Mouse (Mus musculus): ENCODE data around the gene Slc9a6.

Slc9a6 gene

GRCm38 (mm10) chrX:56609623-56610317 lies at the start of gene Slc9a6:
Slc9a6 (plus strand) TSS chrX:56609757.
- peak; percentile 91 for DNase-seq (ENCODE audit: low read depth, low spot score)

GRCm38 (mm10) chrX:56572465-56572864 lies 37.1 kb upstream of the Slc9a6 start:
- peak; percentile 43 for DNase-seq (ENCODE audit: low read depth, low spot score)

- no peak for DNase-seq (ENCODE audit: low read depth, low spot score)
Observed at GRCm38 (mm10) chrX:56578200-56578599, 31.4 kb upstream of the Slc9a6 start.

- DNase-seq (ENCODE audit: low read depth, low spot score) = no peak
Observed at GRCm38 (mm10) chrX:56597219-56597886, 12.2 kb upstream of the Slc9a6 start.

- DNase-seq (ENCODE audit: low read depth, low spot score) = peak; percentile 97
Observed at GRCm38 (mm10) chrX:56597887-56598640, 11.5 kb upstream of the Slc9a6 start, which contains the start of gene Mmgt1. Mmgt1 (minus strand) TSS chrX:56598069.

- no peak for DNase-seq (ENCODE audit: low read depth, low spot score)
Observed at GRCm38 (mm10) chrX:56606536-56606935, 3.0 kb upstream of the Slc9a6 start.

- no peak for DNase-seq (ENCODE audit: low read depth, low spot score)
Observed at GRCm38 (mm10) chrX:56607032-56607710, 2.4 kb upstream of the Slc9a6 start.

- no peak for DNase-seq (ENCODE audit: low read depth, low spot score)
Observed at GRCm38 (mm10) chrX:56609285-56609622, 303 bp upstream of the Slc9a6 start.

- no peak for DNase-seq (ENCODE audit: low read depth, low spot score)
Observed at GRCm38 (mm10) chrX:56610318-56610694, 749 bp downstream of the Slc9a6 start.

GRCm38 (mm10) chrX:56615236-56615635 lies 5.7 kb downstream of the Slc9a6 start:
- DNase-seq (ENCODE audit: low read depth, low spot score) = no peak

- DNase-seq (ENCODE audit: low read depth, low spot score) = no peak
Observed at GRCm38 (mm10) chrX:56636185-56636584, 26.6 kb downstream of the Slc9a6 start.

GRCm38 (mm10) chrX:56640066-56640465 lies 30.5 kb downstream of the Slc9a6 start:
- DNase-seq (ENCODE audit: low read depth, low spot score) = peak; percentile 64

GRCm38 (mm10) chrX:56649549-56650354 lies 40.2 kb downstream of the Slc9a6 start:
- DNase-seq (ENCODE audit: low read depth, low spot score) = peak; percentile 15

GRCm38 (mm10) chrX:56650355-56650652 lies 40.7 kb downstream of the Slc9a6 start:
- no peak for DNase-seq (ENCODE audit: low read depth, low spot score)

GRCm38 (mm10) chrX:56650885-56651284 lies 41.3 kb downstream of the Slc9a6 start:
- DNase-seq (ENCODE audit: low read depth, low spot score) = no peak

GRCm38 (mm10) chrX:56651738-56652137 lies 42.2 kb downstream of the Slc9a6 start:
- no peak for DNase-seq (ENCODE audit: low read depth, low spot score)

- no peak for DNase-seq (ENCODE audit: low read depth, low spot score)
Observed at GRCm38 (mm10) chrX:56655686-56656085, 46.1 kb downstream of the Slc9a6 start.

- no peak for DNase-seq (ENCODE audit: low read depth, low spot score)
Observed at GRCm38 (mm10) chrX:56659286-56659685, 49.7 kb downstream of the Slc9a6 start.

GRCm38 (mm10) chrX:56661143-56661542 lies 51.6 kb downstream of the Slc9a6 start:
- DNase-seq (ENCODE audit: low read depth, low spot score) = no peak

- no peak for DNase-seq (ENCODE audit: low read depth, low spot score)
Observed at GRCm38 (mm10) chrX:56662316-56662715, 52.8 kb downstream of the Slc9a6 start.

- no peak for DNase-seq (ENCODE audit: low read depth, low spot score)
Observed at GRCm38 (mm10) chrX:56663377-56663776, 53.8 kb downstream of the Slc9a6 start.
